Mouse (Mus musculus): ENCODE measurements around the gene Adgrg3. TPM values are rescaled to one million over a fixed set of nuclear protein-coding genes. Genes with fewer than 3 reads are reported as not detected.
A peak's percentile ranks its signal among the peaks of the same experiment; 100 is the strongest.

Gene Adgrg3
- total RNA-seq, 1 experiment = 0.36 TPM

DNA sequence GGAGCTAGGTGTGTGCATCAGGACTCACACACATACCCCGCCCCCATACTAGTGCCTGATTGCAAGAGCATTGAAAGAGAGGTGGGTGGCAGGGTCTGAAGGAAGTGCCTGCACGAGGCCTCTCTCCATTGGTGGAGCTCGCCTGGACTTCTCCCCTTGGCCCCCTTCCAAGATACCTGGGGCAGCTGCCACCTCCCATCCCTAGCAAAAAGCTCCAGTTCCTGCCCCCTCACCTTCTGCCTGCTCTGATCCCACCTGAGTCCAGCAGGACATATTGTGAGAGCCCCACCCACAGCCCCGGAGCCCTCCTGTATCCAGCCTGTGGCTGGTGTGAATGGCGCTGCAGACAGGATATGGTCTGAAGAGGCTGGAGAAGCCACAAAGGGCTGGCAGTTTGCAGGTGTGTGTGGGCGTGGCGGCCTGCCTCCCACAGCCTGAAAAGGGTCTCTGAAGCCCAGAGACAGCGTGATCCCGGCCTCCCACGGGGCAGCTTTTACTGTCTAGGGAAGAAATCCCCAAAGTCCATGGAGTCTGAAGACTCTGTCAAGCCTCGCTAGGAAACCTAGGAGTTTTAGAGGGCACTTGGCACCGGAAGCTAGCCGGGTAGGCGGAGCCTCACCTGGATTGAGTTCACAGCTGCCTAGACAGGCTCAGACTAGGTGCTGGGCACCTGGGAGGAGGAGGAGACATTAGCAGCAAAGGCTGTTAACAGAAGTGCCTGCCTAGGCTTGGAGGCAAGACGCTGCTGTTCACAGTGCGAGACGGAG, 40.7 kb upstream of the Adgrg3 start:
- TF ChIP-seq CHD2 (IDR thresholded peaks at IDR 0.05; ENCODE audit: low read depth, low read length) = no peak
- TF ChIP-seq ZC3H11A (IDR thresholded peaks at IDR 0.05; ENCODE audit: borderline replicate concordance, low read depth, low read length) = no peak
- TF ChIP-seq HCFC1 (IDR thresholded peaks at IDR 0.05; ENCODE audit: borderline replicate concordance, insufficient read depth, low read length) = no peak
- TF ChIP-seq MAFK (IDR thresholded peaks at IDR 0.05; ENCODE audit: insufficient read depth, low read depth, low read length) = no peak
- TF ChIP-seq ZNF384 (IDR thresholded peaks at IDR 0.05; ENCODE audit: low read depth, low read length) = no peak
- Histone ChIP-seq H3K36me3 (ENCODE audit: control insufficient read depth, insufficient read depth, low read length, poor library complexity, severe bottlenecking) (no peaks in the 10 kb centered on the region), H3K27ac (ENCODE audit: insufficient read depth, low read depth, low read length, poor library complexity, severe bottlenecking) (no peak overlapping the region), H3K9ac (ENCODE audit: insufficient read depth, low read depth, low read length, poor library complexity, severe bottlenecking) (0 out of 2 replicates have a peak overlapping the region, but pooled peaks have one; percentile 20), H3K4me1 (ENCODE audit: control insufficient read depth in 2 of 2, insufficient read depth in 2 of 2, low read length in 2 of 2, poor library complexity in 1 of 2) (peaks cover 0 to 13% of the 10 kb centered on the region in 2 experiments; a peak in 2 of 4 replicates), H3K9me3 (ENCODE audit: control insufficient read depth, insufficient read depth, low read depth, low read length) (no peaks in the 10 kb centered on the region), H3K4me3 (ENCODE audit: insufficient read depth in 1 of 2, low read depth in 1 of 2, low read length in 2 of 2, poor library complexity in 1 of 2, severe bottlenecking in 1 of 2) (peak overlapping the region; percentile 35 to 46; a peak in 3 of 4 replicates)
- in situ Hi-C loops (cut with MboI; ENCODE audit: low sequenced_read_pairs in 2 of 2, unreplicated experiment in 2 of 2) = no loop called here
- DNase-seq (ENCODE audit: low read depth, low spot score) = peak; percentile 54

DNA sequence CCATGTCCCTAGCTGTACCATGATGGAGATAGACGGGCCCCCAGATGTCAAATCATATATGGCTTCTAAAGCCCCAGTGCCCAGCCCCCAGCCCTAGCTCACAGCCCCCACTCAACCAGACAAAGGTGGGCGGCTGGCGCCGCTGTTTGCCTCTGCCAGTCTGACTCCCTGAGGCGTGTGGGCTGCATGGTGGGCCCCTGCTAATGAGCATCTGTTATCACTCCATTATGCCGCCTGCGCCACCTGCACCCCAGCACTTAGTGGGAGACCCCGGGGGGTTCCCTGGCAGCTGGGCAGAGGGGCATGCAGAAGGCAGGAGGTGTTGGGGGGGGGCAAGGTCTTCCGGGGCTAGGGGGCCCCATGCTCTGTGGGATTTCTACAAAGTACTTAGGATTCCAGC, 39.4 kb upstream of the Adgrg3 start:
- Histone ChIP-seq H3K27ac (ENCODE audit: insufficient read depth, low read depth, low read length, poor library complexity, severe bottlenecking) (no peak overlapping the region), H3K4me3 (ENCODE audit: insufficient read depth in 1 of 2, low read depth in 1 of 2, low read length in 2 of 2, poor library complexity in 1 of 2, severe bottlenecking in 1 of 2) (no peak overlapping the region)

DNA sequence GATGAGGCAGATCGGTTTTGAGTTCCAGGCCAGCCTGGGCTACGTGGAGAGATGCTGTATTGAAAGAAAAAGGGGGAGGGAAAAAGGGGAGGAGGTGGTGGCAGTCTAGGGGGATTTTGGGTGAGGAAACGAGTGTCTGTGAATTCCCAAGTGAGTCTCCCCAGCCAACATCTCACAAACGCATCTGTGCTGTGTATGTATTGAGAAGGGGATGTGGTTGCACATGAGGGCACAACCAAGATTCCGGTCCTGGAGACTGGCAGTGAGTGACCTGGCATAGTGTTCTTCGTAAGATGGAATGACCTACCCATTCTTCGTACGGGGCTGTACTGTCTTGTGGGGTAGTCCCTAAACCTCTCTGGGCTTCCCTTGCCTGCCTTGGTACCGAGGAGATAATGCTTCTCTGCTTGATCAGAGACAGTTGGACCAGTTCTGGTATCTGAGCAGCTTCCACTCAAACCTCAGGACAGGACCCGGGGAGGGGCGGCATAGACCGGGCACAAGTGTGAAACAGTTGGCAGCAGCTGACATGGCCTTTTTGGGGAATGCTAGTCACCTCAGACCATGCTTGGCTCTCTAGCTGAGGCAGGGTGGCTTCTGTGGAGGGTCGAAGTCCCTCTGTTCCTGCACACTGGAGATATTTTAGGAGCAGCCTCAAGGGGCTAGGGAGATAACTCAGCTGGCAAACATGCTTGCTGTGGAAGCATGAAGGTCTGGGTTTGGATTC, 38.7 kb upstream of the Adgrg3 start:
- TF ChIP-seq ZNF384 (IDR thresholded peaks at IDR 0.05; ENCODE audit: low read depth, low read length) (no peak), CHD2 (IDR thresholded peaks at IDR 0.05; ENCODE audit: low read depth, low read length) (no peak), HCFC1 (IDR thresholded peaks at IDR 0.05; ENCODE audit: borderline replicate concordance, insufficient read depth, low read length) (no peak), ZC3H11A (IDR thresholded peaks at IDR 0.05; ENCODE audit: borderline replicate concordance, low read depth, low read length) (no peak), MAFK (IDR thresholded peaks at IDR 0.05; ENCODE audit: insufficient read depth, low read depth, low read length) (no peak)
- DNase-seq (ENCODE audit: low read depth, low spot score) = no peak
- H3K9ac ChIP-seq (ENCODE audit: insufficient read depth, low read depth, low read length, poor library complexity, severe bottlenecking) = no peak overlapping the region
- H3K4me3 ChIP-seq (ENCODE audit: insufficient read depth in 1 of 2, low read depth in 1 of 2, low read length in 2 of 2, poor library complexity in 1 of 2, severe bottlenecking in 1 of 2) = no peak overlapping the region
- H3K9me3 ChIP-seq (ENCODE audit: control insufficient read depth, insufficient read depth, low read depth, low read length) = no peaks in the 10 kb centered on the region
- H3K4me1 ChIP-seq (ENCODE audit: control insufficient read depth in 2 of 2, insufficient read depth in 2 of 2, low read length in 2 of 2, poor library complexity in 1 of 2) = peaks cover 2 to 25% of the 10 kb centered on the region in 2 experiments; a peak in 3 of 4 replicates
- H3K36me3 ChIP-seq (ENCODE audit: control insufficient read depth, insufficient read depth, low read length, poor library complexity, severe bottlenecking) = no peaks in the 10 kb centered on the region
- in situ Hi-C loops (cut with MboI; ENCODE audit: low sequenced_read_pairs in 2 of 2, unreplicated experiment in 2 of 2) = no loop called here
- H3K27ac ChIP-seq (ENCODE audit: insufficient read depth, low read depth, low read length, poor library complexity, severe bottlenecking) = no peak overlapping the region

More for the DNA sequence above, 39.4 kb upstream of the Adgrg3 start:
- in situ Hi-C loops (cut with MboI; ENCODE audit: low sequenced_read_pairs in 2 of 2, unreplicated experiment in 2 of 2) = no loop called here
- no peak overlapping the region for H3K9ac ChIP-seq (ENCODE audit: insufficient read depth, low read depth, low read length, poor library complexity, severe bottlenecking)
- H3K4me1 ChIP-seq (ENCODE audit: control insufficient read depth in 2 of 2, insufficient read depth in 2 of 2, low read length in 2 of 2, poor library complexity in 1 of 2) = peaks cover under 1 to 20% of the 10 kb centered on the region in 2 experiments; a peak in 3 of 4 replicates
- TF ChIP-seq ZNF384 (IDR thresholded peaks at IDR 0.05; ENCODE audit: low read depth, low read length) = no peak
- TF ChIP-seq ZC3H11A (IDR thresholded peaks at IDR 0.05; ENCODE audit: borderline replicate concordance, low read depth, low read length) = no peak
- no peak for TF ChIP-seq MAFK (IDR thresholded peaks at IDR 0.05; ENCODE audit: insufficient read depth, low read depth, low read length)
- no peak for TF ChIP-seq HCFC1 (IDR thresholded peaks at IDR 0.05; ENCODE audit: borderline replicate concordance, insufficient read depth, low read length)
- no peak for TF ChIP-seq CHD2 (IDR thresholded peaks at IDR 0.05; ENCODE audit: low read depth, low read length)
- no peak for DNase-seq (ENCODE audit: low read depth, low spot score)
- no peaks in the 10 kb centered on the region for H3K9me3 ChIP-seq (ENCODE audit: control insufficient read depth, insufficient read depth, low read depth, low read length)
- H3K36me3 ChIP-seq (ENCODE audit: control insufficient read depth, insufficient read depth, low read length, poor library complexity, severe bottlenecking) = no peaks in the 10 kb centered on the region

DNA sequence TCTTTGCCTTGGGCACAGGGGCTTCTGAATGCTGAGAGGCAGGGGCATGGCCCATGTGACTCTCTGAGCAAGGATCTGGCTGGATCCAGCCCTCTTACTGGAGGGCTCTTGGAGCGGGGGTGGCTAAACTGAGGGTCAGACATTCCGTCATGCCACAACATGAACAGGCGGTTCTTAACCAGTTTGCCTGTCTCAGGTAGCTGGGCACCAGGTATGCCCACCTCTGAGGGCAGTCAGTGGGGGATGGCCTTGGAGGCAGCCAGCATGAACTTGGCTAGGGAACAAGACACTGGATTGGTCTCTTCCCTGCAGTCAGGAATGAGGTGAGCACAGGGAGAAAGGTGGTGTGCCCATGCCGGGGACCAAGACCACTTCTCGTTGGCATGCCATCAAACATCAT, 37.3 kb upstream of the Adgrg3 start:
- no peak overlapping the region for H3K9ac ChIP-seq (ENCODE audit: insufficient read depth, low read depth, low read length, poor library complexity, severe bottlenecking)
- no peak for DNase-seq (ENCODE audit: low read depth, low spot score)
- no peak overlapping the region for H3K4me3 ChIP-seq (ENCODE audit: insufficient read depth in 1 of 2, low read depth in 1 of 2, low read length in 2 of 2, poor library complexity in 1 of 2, severe bottlenecking in 1 of 2)
- no peaks in the 10 kb centered on the region for H3K9me3 ChIP-seq (ENCODE audit: control insufficient read depth, insufficient read depth, low read depth, low read length)
- peaks cover 2 to 27% of the 10 kb centered on the region in 2 experiments; a peak in 3 of 4 replicates for H3K4me1 ChIP-seq (ENCODE audit: control insufficient read depth in 2 of 2, insufficient read depth in 2 of 2, low read length in 2 of 2, poor library complexity in 1 of 2)
- H3K36me3 ChIP-seq (ENCODE audit: control insufficient read depth, insufficient read depth, low read length, poor library complexity, severe bottlenecking) = no peaks in the 10 kb centered on the region
- no peak overlapping the region for H3K27ac ChIP-seq (ENCODE audit: insufficient read depth, low read depth, low read length, poor library complexity, severe bottlenecking)
- TF ChIP-seq ZC3H11A (IDR thresholded peaks at IDR 0.05; ENCODE audit: borderline replicate concordance, low read depth, low read length) (no peak), HCFC1 (IDR thresholded peaks at IDR 0.05; ENCODE audit: borderline replicate concordance, insufficient read depth, low read length) (no peak), MAFK (IDR thresholded peaks at IDR 0.05; ENCODE audit: insufficient read depth, low read depth, low read length) (no peak), CHD2 (IDR thresholded peaks at IDR 0.05; ENCODE audit: low read depth, low read length) (no peak), ZNF384 (IDR thresholded peaks at IDR 0.05; ENCODE audit: low read depth, low read length) (no peak)
- in situ Hi-C loops (cut with MboI; ENCODE audit: low sequenced_read_pairs in 2 of 2, unreplicated experiment in 2 of 2) = no loop called here
